7 mouse cellular contexts compared by ENCODE assay signal in the genomic region with DNA sequence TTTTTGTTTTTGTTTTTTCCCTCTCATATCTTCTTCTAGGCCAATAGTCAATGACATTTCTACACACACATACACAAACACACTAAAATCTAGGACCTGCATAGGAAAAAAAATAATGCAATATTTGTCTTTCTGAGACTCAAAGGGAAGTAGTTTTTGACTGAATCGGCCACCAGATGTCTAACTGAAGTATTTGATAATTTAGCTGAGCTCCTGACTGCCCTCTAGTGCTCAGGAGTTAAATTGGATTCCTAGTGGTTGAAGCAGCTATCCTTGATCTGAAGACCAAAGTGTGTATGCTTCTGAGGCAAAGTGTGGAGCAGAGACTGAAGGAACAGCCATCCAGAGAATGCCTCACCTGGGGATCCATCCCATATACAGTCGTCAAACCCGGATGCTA.
DNase-seq lines count a peak whose midpoint lies in the region; ATAC-seq and TF ChIP-seq lines count a peak whose summit lies in the region.
"Not testable (repeated sequence)": the region's sequence is repeated elsewhere in the genome, so short reads cannot be mapped to it uniquely, and the experiment has no call there.

No protein-coding gene starts in this region.

- not testable (repeated sequence) for H3K36me3 ChIP-seq in hindbrain, postnatal 0 days (ENCODE audit: insufficient read depth, low read length)

- H3K27ac ChIP-seq in hindbrain, postnatal 0 days; layer of hippocampus, adult 2 months: not testable (repeated sequence)

- not testable (repeated sequence) for H3K9ac ChIP-seq in hindbrain, postnatal 0 days (replicated peaks; ENCODE audit: low read length)

- DNase-seq in 416B (ENCODE audit: low read depth): peak; percentile 16
- DNase-seq in hindbrain, postnatal 0 days (ENCODE audit: low spot score); layer of hippocampus, adult 2 months (ENCODE audit: low spot score in 2 of 2): not testable (repeated sequence)
- DNase-seq in lung, postnatal 36 days: peak; percentile 2
- DNase-seq in right cerebral cortex, adult 2 months (ENCODE audit: low spot score in 2 of 2): peak; percentile 2 to 7
- peak; percentile 52 for DNase-seq in thymus, postnatal 14 days

- TF ChIP-seq CTCF in hindbrain, postnatal 0 days (IDR thresholded peaks at IDR 0.05; ENCODE audit: low read depth): peak; percentile 14; the same call in 1 of the 2 replicates
- TF ChIP-seq CTCF in layer of hippocampus, adult 2 months (conservative IDR thresholded peaks at IDR 0.05): peak; percentile 57

- H3K9me3 ChIP-seq in hindbrain, postnatal 0 days (ENCODE audit: low read length): not testable (repeated sequence)

- not testable (repeated sequence) for H3K4me2 ChIP-seq in hindbrain, postnatal 0 days (ENCODE audit: low read depth, low read length)

- H3K27me3 ChIP-seq in hindbrain, postnatal 0 days (ENCODE audit: insufficient read depth, low read length): not testable (repeated sequence)

- peak; percentile 73; the same call in 1 of the 2 replicates for ATAC-seq in common myeloid progenitor, adult 5-6 weeks (replicated peaks; ENCODE audit: low read depth, poor library complexity, severe bottlenecking)
- ATAC-seq in hindbrain, postnatal 0 days: not testable (repeated sequence)

- H3K4me3 ChIP-seq in hindbrain, postnatal 0 days (ENCODE audit: low read length); layer of hippocampus, adult 2 months: not testable (repeated sequence)

- 59% methylated on average over 3 of the region's 3 CpGs for WGBS in hindbrain, postnatal 0 days

- H3K4me1 ChIP-seq in hindbrain, postnatal 0 days (ENCODE audit: insufficient read depth, low read length): not testable (repeated sequence)
